Mouse (Mus musculus) heart, postnatal 0 days (tissue): ENCODE data around the gene Ndufs3.

ENCODE experiments used
- CTCF ChIP-seq: IDR thresholded peaks from 2 replicates; pipeline ENCODE4 v1.5.1; 2016; ENCODE audit warnings: antibody characterized with exemption, control low read depth, low read depth
- EP300 ChIP-seq: IDR thresholded peaks from 2 replicates; pipeline ENCODE4 v1.6.1; 2016; ENCODE audit warnings: antibody characterized with exemption, low read depth

DNA sequence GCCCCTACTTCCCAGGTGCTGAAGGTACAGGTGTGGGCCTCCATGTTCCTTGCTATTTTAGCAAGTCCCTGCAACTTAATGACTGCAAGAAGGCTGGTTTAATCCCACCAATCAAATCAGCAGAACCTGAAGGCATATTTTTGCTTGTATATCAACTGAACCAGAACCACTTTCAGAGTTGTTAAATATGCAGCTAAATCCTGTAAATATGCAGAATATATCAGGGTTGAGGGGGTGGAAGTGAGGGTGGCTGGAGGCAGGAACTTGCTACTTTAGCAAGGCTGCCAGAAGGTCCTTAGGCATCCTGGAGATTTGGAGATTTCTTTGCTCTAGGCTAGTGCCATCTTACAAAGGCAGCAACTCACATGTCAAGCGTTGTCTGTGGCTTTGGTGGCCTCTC lies 10.9 kb upstream of the Ndufs3 start:
- no peak for TF ChIP-seq CTCF
- no peak for TF ChIP-seq EP300
